Mouse (Mus musculus) cerebellum, adult 11-12 months (tissue): ENCODE results near the gene Gpr146.

Experiments used
- DNase-seq: peaks from one replicate; pipeline ENCODE4 v3.0.0; 2022

The Gpr146 gene

GRCm38 (mm10) chr5:139359244-139359643, 18.3 kb upstream of the Gpr146 start:
- DNase-seq = no peak

GRCm38 (mm10) chr5:139363858-139364257, 13.6 kb upstream of the Gpr146 start:
- DNase-seq = no peak

GRCm38 (mm10) chr5:139364260-139364910, 13.1 kb upstream of the Gpr146 start:
- DNase-seq = peak; percentile 82

- DNase-seq = no peak
These were observed 12.5 kb upstream of the Gpr146 start for GRCm38 (mm10) chr5:139364911-139365571.

- no peak for DNase-seq
These were observed 11.7 kb upstream of the Gpr146 start for GRCm38 (mm10) chr5:139365827-139366226.

GRCm38 (mm10) chr5:139366484-139366883, 11.0 kb upstream of the Gpr146 start:
- no peak for DNase-seq

GRCm38 (mm10) chr5:139367884-139368458, 9.5 kb upstream of the Gpr146 start:
- no peak for DNase-seq

GRCm38 (mm10) chr5:139368638-139369320, 8.7 kb upstream of the Gpr146 start:
- DNase-seq = no peak

- DNase-seq = no peak
These were observed 7.2 kb upstream of the Gpr146 start for GRCm38 (mm10) chr5:139370336-139370735.

- no peak for DNase-seq
These were observed 6.4 kb upstream of the Gpr146 start for GRCm38 (mm10) chr5:139371118-139371517.

- DNase-seq = peak; percentile 87
These were observed 5.7 kb upstream of the Gpr146 start for GRCm38 (mm10) chr5:139371631-139372401.

GRCm38 (mm10) chr5:139373126-139373525, 4.4 kb upstream of the Gpr146 start:
- no peak for DNase-seq

GRCm38 (mm10) chr5:139373889-139374444, 3.5 kb upstream of the Gpr146 start:
- DNase-seq = no peak

GRCm38 (mm10) chr5:139374841-139375240, 2.7 kb upstream of the Gpr146 start:
- no peak for DNase-seq

- DNase-seq = no peak
These were observed 717 bp downstream of the Gpr146 start for GRCm38 (mm10) chr5:139378271-139378556.

GRCm38 (mm10) chr5:139378986-139379629, 1.6 kb downstream of the Gpr146 start:
- peak; percentile 52 for DNase-seq

GRCm38 (mm10) chr5:139379771-139380384, 2.4 kb downstream of the Gpr146 start:
- DNase-seq = no peak

GRCm38 (mm10) chr5:139380385-139381248, 3.1 kb downstream of the Gpr146 start:
- DNase-seq = peak; percentile 93

- no peak for DNase-seq
These were observed 4.4 kb downstream of the Gpr146 start for GRCm38 (mm10) chr5:139381586-139382513.

GRCm38 (mm10) chr5:139382760-139383159, 5.3 kb downstream of the Gpr146 start:
- DNase-seq = no peak
